Mouse (Mus musculus) adipocyte (in vitro differentiated cells): ENCODE results near the gene Adamts9.

ENCODE experiments used
- DNase-seq: peaks from one replicate; pipeline ENCODE4 v3.0.0-alpha.2; 2016; ENCODE audit warnings: low spot score

Gene Adamts9

DNA sequence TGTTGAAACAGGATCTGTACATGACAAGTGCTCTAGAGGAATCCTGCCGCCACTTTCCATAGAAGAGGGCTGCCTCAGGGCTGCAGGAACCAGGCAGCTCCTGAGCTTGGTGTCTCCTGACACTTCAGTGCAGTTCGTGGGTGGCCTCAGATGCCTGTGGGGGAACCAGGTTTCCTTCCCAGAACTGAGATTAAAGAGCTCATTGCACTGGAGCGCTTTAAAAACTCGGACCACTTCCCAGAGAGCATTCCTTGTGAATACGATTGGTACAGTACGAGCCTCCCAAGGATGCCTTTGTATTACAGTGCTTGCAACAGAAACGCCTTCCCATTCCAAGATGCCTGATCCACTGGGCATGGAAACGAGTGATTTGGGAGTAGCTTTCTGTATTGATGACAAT, 18.8 kb downstream of the Adamts9 start:
- DNase-seq: no peak

DNA sequence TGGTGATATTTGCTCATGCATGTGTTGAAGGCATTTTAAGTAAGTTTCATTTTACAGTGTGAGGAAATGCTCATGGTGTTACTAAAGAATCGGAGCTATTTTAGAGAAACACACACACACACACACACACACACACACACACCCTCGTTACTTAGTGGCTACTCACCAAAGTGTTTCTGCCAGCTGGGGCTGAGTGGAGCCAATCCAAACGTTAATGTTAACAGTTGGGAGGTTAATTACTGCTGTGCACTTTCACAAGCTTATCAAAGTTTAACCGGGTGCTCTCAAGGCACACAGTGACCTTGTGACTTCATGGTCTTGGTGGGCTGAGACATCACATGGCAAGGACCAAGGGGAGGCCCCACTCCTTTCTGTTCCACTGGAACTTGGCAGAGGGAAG, 21.4 kb downstream of the Adamts9 start:
- peak; percentile 60 for DNase-seq

DNA sequence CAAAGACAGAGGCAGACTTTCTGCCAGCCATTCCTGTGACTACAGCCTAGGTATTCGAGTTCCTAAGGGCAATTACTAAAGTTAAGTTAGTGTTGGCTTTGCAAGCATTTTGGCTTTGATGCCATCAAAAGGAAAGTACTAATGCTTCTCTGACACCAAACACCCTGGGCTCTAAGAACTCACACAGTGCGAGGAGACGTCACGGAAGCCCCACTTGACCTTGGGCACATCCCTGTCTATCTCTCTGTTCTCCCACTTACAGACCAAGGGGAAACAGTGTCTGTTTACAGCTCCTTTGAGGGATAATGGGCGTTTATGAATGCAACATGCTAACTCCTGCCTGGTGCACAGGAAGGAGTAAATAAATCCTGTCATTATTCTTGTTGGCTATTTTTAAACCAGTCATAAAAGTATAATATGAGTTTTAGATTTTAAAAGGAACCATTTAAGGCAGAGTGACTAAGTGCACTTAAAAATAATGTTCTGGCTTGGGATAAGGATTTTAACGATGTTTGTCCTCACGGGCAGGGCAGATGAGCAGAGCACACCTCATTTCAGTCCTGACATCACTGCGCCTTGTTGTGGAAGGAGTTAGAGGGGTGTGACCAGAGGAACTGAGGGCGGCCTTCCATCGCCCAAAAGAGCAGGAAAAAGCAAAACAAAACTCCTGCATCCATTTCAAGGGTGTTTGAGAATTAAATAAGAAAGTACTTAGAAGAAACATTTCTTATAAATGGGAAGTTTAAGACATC, 22.2 kb downstream of the Adamts9 start:
- no peak for DNase-seq

DNA sequence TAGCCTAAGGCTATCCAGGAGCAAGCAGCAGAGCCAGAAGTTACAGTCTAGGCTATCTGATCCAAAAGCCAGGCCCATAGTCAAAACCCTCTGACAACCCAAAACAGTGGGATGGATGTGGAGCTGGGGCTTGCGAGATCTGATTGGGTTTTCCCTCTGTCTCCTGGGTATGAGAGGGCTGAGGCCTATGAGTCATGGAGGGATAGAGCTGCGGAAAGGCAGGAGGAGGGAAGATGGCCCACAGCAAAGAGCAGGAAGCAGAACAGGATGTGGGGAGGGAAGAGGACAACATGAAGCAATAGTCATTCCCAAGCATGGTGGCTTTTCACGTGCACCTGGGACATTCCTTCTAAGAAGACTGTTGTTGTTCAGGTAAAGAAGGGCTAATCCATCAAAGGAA, 32.7 kb downstream of the Adamts9 start:
- DNase-seq: no peak

DNA sequence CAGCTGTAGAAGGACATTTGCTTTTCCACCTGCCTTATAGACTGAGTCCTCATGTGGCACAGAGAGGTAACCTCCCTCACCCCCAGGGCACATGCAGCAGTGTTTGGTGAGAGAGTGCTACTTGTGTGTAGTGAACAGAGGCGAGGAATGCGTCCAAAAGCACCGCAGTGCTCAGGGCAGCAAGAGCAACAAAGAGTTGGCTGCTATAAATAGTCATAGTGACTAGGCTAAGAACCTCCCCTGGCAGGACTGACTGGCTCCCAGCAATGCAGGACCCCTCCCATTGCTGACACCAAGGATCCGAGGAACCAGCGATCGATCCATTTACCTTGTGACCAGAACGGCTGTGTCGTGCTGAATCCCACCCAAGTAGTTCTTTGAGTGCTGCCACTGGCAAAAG, 33.9 kb downstream of the Adamts9 start:
- no peak for DNase-seq

GRCm38 (mm10) chr6:92905922-92906321, 37.4 kb downstream of the Adamts9 start:
- no peak for DNase-seq

DNA sequence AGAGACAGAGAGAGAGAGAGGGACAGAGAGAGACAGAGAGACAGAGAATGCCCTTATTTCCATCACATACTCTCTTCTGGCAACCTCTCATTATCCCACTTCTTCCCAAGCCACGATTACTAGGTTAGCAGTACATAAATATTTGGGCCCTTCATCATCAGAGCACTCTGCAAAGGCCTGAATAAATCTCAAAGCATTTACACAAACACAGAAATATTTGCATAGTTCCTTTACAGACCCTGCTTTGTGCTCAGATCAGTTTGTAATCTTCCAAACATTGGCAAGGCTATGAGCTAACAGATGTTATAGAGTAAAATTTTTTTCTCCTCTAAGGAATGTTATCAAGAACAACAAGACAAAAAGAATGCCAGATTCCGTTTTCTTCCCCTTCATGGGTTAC, 38.8 kb downstream of the Adamts9 start:
- DNase-seq: no peak

DNA sequence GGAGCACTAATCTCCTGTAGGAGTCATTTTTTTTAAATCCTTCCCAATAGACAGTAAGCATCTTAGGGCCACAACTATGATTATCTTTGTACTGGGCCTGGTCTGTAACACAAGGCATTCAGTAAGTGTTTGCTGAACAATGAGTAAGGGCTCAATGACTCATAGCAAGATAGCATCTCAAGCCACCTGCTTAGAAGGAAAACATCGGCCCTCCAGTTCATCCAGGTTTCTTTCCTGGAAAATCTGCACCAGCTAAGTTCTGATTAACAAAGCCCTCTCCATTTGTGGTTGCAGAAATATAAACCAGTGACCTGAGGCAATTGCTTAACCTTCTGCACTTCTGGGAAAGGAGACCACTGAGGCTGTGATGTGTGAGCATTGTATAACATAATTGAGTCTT, 39.3 kb downstream of the Adamts9 start:
- no peak for DNase-seq

- no peak for DNase-seq
These were observed 51.8 kb downstream of the Adamts9 start for GRCm38 (mm10) chr6:92891535-92891934.

GRCm38 (mm10) chr6:92883131-92883900, 60.0 kb downstream of the Adamts9 start:
- DNase-seq: no peak

DNA sequence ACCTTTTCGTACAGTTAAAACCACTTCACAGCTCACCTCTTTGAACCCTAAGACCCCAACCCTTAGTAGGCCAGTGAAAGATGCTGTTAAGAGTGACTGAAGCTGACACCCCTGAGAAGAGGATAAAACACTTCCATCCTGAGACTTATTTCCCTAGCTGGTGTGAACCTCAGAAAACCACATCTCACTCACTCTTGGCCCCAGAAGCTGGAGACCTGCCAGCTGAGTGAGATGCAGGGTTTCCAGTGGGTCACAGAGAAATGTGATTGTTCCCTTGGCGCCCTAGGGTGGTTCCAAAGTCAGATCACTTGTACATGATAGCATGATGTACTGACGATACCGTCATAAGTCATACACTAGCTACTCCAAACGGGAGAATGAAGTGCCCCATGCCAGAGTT, 60.8 kb downstream of the Adamts9 start:
- peak; percentile 18 for DNase-seq

GRCm38 (mm10) chr6:92879700-92880265, 63.5 kb downstream of the Adamts9 start:
- DNase-seq: no peak

GRCm38 (mm10) chr6:92878771-92879170, 64.5 kb downstream of the Adamts9 start:
- DNase-seq: no peak

GRCm38 (mm10) chr6:92877236-92877635, 66.1 kb downstream of the Adamts9 start:
- no peak for DNase-seq

- DNase-seq: no peak
These were observed 67.2 kb downstream of the Adamts9 start for GRCm38 (mm10) chr6:92876121-92876520.

DNA sequence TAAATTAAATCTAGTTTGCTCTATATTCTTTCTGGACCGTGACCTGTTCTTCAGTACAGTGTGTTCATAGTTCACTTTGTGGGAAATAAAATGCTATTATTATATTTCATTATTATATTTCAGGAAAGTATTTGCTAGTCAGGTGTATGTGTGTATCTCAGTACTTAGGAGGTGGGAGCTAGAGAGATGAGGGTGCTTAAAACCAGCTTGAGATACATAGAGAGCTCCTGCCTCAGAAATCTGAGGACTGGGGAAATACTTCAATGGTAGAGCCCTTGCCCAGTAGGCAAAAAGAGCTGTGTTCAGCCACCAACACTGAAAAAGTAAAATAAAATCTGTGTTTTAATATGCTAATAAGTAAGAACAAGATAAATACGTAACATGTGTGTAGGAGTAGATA, 68.0 kb downstream of the Adamts9 start:
- DNase-seq: no peak

DNA sequence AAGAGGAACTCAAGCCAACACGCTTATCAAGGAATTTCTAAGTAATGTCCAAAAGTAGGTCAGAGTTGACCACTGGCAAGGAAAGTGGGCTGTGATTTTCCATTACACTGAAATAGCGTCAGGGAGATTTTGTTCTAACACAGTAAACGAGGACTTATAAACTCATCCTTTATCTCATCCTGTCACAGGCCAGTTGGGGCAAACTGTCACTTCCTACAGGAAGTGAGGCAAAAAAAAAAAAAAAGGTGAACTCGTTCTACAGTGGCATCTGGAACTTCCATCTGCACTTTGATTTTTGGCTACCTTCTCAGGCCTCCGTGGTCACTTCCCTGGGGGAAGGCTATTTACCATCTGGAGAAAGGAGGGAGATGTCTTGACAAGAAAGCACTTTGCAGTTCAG, 68.4 kb downstream of the Adamts9 start:
- no peak for DNase-seq

GRCm38 (mm10) chr6:92872766-92873165, 70.5 kb downstream of the Adamts9 start:
- no peak for DNase-seq

DNA sequence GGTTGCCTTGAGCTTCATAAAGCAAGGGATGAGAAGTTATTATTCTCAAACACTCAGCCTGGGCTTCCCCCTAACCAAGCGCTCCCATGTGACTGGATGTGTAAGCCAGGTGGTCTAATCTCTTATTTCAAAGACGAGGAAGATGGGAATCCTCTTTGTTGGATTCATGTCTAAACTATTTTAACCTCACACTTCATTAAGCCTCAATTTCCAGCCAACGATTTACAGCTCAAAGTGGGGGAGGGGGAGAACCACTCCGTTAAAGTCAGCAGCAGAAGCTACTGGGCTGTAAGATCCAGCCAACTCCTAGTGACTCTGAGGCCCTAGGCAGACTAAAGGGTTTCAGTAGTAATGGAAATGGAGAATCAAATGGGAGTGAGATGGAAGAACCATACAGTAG, 71.5 kb downstream of the Adamts9 start:
- no peak for DNase-seq

DNA sequence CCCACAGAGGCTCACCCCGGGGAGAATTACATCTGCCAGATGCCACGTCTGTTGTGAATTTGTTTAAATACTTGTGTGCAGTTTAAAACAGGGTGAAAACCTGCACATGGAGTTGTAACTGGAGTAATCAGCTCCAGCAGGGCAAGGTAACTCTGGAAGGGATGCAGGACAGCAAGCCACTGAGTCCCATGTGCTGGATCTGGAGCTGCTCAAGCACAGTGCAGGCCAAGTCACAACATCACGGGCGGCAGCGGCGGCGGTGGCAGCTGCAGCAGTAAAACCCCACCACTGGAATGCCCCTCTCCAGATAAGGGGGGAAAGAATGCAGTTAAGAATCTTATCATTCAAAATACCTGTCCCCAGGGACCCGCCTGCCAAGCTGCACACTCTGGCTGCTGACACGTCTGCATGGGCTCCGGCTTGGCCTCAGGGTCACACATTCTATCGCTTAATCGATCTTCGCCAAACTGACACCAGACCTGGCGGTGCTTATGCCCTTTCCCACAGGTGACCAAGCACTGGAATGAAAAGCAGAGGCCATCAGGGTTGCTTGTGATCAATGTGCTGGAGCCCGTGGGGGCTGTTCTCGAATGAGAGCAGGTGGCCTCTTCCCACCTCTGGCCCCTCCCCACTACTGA, 73.6 kb downstream of the Adamts9 start:
- DNase-seq: no peak

DNA sequence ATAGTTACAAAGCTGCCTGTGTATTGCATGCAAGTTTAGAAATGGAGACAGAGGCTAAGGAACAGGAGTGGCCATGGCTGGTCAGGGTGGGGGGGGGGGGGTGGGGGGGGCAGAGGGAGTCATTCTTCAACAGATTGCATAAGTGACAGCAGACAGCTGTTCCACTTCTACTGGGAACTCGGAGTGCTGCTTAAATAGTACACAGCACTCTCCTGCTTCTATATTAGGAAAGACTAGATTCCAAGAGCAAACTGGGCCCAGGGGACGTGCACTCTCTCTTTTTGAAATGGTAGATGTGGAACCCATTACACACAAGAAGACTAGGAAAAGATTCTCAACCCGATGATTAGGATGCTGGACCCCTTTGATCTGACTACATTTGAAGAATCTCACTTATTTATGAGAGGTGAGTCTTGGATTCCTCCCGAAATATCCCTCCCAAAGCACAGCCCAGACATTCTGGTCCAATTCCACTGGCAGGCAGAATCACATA, 74.2 kb downstream of the Adamts9 start, which contains the start of gene Gm15737:
Gm15737 (plus strand) TSS at position 269 of the 493 bp plus-strand sequence.
- DNase-seq: peak; percentile 87

GRCm38 (mm10) chr6:92862599-92862998, 80.7 kb downstream of the Adamts9 start:
- DNase-seq: no peak
